Mouse (Mus musculus): ENCODE measurements around the gene Cd300ld4. TPM values are rescaled to one million over a fixed set of nuclear protein-coding genes. Genes with fewer than 3 reads are reported as not detected.

Cd300ld4 gene
- polyA plus RNA-seq (2012; rRNA removed): 0.39 TPM in 1 of 2 replicates, not detected in the other

DNA sequence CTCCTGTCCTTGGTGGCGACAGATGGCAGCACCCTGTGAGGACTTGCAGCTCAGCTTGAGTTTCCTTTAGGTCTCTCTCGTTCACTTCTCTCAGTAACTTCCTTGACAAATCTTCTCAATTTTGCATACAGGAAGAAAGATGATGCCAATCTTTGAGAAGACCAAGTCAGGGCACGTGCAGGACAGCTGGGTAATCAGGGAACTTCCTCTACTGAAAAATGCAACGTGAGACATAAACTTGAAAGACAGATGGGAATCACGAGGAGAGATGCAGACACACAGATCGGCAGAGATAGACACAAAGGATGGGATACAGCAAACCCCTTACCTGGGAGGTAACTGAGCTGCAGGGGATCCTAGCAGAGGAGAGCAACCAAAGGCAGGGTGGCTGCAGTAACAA is at the start of gene Cd300ld4:
Gene Cd300ld4, minus strand, starts transcription at position 101 of the 400 bp plus-strand sequence.

DNA sequence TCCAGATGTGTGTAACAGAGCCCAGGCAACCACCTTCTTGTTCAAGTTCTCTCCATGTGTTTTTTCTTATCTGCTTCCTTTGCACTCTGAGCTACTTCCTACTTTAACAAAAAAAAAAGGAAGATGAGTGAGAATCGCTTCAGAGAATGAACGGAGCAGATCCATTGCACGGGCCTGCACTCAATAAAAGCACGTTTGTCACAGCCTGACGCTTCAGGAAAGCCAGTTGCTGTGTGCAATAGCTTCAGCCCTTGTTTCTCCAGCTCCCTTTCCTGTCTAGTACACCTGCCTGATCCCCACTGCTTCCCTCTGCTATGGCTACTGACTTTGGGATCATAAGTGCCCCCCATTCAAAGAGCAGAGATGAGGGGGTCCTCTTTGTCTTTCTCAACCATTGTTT is 35.3 kb upstream of the Cd300ld4 start, which contains the start of gene Cd300e:
Gene Cd300e, minus strand, starts transcription at position 101 of the 400 bp plus-strand sequence.

DNA sequence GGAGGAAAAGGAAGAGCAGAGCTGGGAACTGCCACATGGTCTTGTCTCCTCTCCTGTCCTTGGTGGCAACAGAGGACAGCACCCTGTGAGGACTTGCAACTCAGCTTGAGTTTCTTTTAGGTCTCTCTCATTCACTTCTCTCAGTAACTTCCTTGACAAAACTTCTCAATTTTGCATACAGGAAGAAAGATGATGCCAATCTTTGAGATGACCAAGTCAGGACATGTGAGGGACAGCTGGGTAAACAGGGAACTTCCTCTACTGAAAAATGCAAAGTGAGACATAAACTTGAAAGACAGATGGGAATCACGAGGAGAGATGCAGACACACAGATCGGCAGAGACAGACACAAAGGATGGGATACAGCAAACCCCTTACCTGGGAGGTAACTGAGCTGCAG is 21.4 kb upstream of the Cd300ld4 start, which contains the start of gene Cd300ld3:
Gene Cd300ld3, minus strand, starts transcription at position 151 of the 400 bp plus-strand sequence.

DNA sequence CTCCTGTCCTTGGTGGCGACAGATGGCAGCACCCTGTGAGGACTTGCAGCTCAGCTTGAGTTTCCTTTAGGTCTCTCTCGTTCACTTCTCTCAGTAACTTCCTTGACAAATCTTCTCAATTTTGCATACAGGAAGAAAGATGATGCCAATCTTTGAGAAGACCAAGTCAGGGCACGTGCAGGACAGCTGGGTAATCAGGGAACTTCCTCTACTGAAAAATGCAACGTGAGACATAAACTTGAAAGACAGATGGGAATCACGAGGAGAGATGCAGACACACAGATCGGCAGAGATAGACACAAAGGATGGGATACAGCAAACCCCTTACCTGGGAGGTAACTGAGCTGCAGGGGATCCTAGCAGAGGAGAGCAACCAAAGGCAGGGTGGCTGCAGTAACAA is 10.9 kb upstream of the Cd300ld4 start, which contains the start of gene Cd300ld5:
Gene Cd300ld5, minus strand, starts transcription at position 101 of the 400 bp plus-strand sequence.

DNA sequence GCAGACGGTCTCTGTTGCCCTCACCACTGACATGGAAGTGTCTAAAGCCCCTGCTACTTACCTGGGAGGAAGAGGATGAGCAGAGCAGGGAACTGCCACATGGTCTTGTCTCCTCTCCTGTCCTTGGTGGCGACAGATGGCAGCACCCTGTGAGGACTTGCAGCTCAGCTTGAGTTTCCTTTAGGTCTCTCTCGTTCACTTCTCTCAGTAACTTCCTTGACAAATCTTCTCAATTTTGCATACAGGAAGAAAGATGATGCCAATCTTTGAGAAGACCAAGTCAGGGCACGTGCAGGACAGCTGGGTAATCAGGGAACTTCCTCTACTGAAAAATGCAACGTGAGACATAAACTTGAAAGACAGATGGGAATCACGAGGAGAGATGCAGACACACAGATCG is 10.7 kb downstream of the Cd300ld4 start, which contains the start of gene Cd300ld2:
Gene Cd300ld2, minus strand, starts transcription at position 101 of the 400 bp plus-strand sequence.

DNA sequence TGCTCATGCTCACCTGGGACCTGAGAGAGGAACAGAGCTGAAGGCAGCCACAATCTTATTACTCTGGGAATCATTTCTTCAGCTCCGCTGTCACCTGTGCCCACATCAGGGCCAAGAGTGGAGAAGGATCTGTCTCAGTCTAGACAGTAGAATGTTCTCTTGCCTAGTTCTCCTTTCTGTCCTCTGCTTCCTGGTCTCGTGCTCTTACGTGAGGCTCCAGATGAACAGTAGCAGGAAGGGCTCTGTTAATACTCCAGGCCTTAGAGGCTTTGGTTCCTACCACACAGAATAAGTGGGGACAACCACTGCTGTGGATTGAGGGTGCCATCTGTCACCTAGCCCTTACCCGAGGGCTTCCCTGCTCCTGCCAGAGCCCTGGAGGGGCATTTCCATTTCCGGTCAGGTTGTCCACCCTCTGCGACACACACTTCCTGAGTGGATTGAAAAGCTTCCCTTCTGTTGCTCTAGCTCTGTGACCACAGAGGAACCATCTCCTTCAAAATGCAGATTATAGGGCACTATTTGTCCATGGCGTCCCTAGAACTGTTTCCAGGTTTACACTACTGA is 25.3 kb downstream of the Cd300ld4 start, which contains the start of gene Cd300c2:
Gene Cd300c2, minus strand, starts transcription at position 407 of the 567 bp plus-strand sequence.

DNA sequence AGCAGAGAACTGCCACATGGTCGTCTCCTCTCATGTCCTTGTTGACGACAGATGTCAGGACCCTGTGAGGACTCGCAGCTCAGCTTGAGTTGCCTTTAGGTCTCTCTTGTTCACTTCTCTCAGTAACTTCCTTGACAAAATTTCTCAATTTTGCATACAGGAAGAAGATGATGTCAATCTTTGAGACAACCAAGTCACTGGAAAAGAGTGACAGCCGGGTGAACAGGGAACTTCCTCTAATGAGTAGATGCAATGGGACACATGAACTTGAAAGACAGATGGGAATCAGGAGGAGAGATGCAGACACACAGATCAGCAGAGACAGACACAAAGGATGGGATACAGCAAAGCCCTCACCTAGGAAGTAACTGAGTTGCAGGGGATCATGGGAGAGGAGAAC is 37.0 kb downstream of the Cd300ld4 start, which contains the start of gene Cd300ld:
Gene Cd300ld, minus strand, starts transcription at position 130 of the 400 bp plus-strand sequence.

Other genes starting within 250 kb of the Cd300ld4 start
- gene Btbd17, start 231.1 kb downstream of the Cd300ld4 start, polyA plus RNA-seq (2012; rRNA removed): 0.78 and 2.2 TPM in 2 replicates
- gene Gpr142, start 228.1 kb downstream of the Cd300ld4 start, polyA plus RNA-seq (2012; rRNA removed): 0.23 and 0.43 TPM in 2 replicates
- 5.8 and 8.1 TPM in 2 replicates for gene Gprc5c, start 175.9 kb downstream of the Cd300ld4 start, polyA plus RNA-seq (2012; rRNA removed)
- 0.24 and 0.39 TPM in 2 replicates for gene Cd300a, start 137.0 kb downstream of the Cd300ld4 start, polyA plus RNA-seq (2012; rRNA removed)
- 0.58 and 0.64 TPM in 2 replicates for gene Cd300lb, start 92.6 kb downstream of the Cd300ld4 start, polyA plus RNA-seq (2012; rRNA removed)
- 0.26 and 0.32 TPM in 2 replicates for gene Cd300c, start 57.9 kb downstream of the Cd300ld4 start, polyA plus RNA-seq (2012; rRNA removed)
- 0.34 and 0.44 TPM in 2 replicates for gene Cd300ld, start 37.1 kb downstream of the Cd300ld4 start, polyA plus RNA-seq (2012; rRNA removed)
- 2.0 and 2.5 TPM in 2 replicates for gene Cd300c2, start 25.1 kb downstream of the Cd300ld4 start, polyA plus RNA-seq (2012; rRNA removed)
- gene Cd300ld2, start 10.8 kb downstream of the Cd300ld4 start, polyA plus RNA-seq (2012; rRNA removed): not detected in 2 replicates
- 1.5 and 2.2 TPM in 2 replicates for gene Cd300ld5, start 10.8 kb upstream of the Cd300ld4 start, polyA plus RNA-seq (2012; rRNA removed)
- gene Cd300ld3, start 21.4 kb upstream of the Cd300ld4 start, polyA plus RNA-seq (2012; rRNA removed): 2.0 and 7.5 TPM in 2 replicates
- 0.12 and 0.21 TPM in 2 replicates for gene Cd300e, start 35.2 kb upstream of the Cd300ld4 start, polyA plus RNA-seq (2012; rRNA removed)
- 0.74 and 1.2 TPM in 2 replicates for gene Rab37, start 64.4 kb upstream of the Cd300ld4 start, polyA plus RNA-seq (2012; rRNA removed)
- gene Cd300lf, start 107.0 kb upstream of the Cd300ld4 start, polyA plus RNA-seq (2012; rRNA removed): 1.7 and 2.3 TPM in 2 replicates
- gene Slc9a3r1, start 136.3 kb upstream of the Cd300ld4 start, polyA plus RNA-seq (2012; rRNA removed): 43.1 and 57.6 TPM in 2 replicates
- gene Tmem104, start 160.5 kb upstream of the Cd300ld4 start, polyA plus RNA-seq (2012; rRNA removed): 7.5 and 8.3 TPM in 2 replicates
- gene Nat9, start 160.8 kb upstream of the Cd300ld4 start, polyA plus RNA-seq (2012; rRNA removed): 6.5 and 8.5 TPM in 2 replicates
- 0.06 and 0.31 TPM in 2 replicates for gene Grin2c, start 240.2 kb upstream of the Cd300ld4 start, polyA plus RNA-seq (2012; rRNA removed)

All from stomach, adult 2 months (tissue).